8 mouse cellular contexts compared by ENCODE assay signal in genomic region chrX:72917884-72918681, GRCm38 (mm10). TPM values are rescaled to one million over a fixed set of nuclear protein-coding genes. Genes with fewer than 3 reads are reported as not detected.
DNase-seq lines count a peak whose midpoint lies in the region; ATAC-seq lines count a peak whose summit lies in the region.

TSS of gene Cetn2 (minus strand) at chrX:72918411.
TSS of gene Nsdhl (plus strand) at chrX:72918557.

- no peaks in the 10 kb centered on the region for H3K27me3 ChIP-seq in heart, embryonic 10.5 days (ENCODE audit: insufficient read depth, poor library complexity, severe bottlenecking)
- no peaks in the 10 kb centered on the region for H3K27me3 ChIP-seq in kidney, embryonic 15.5 days

- WGBS in heart, embryonic 10.5 days = 10% methylated on average over 41 of the region's 41 CpGs
- WGBS in kidney, embryonic 15.5 days = 23% methylated on average over 41 of the region's 41 CpGs

- ATAC-seq in erythroblast, adult 5-6 weeks (replicated peaks; ENCODE audit: low FRiP score, poor library complexity, severe bottlenecking) = peak; percentile 100
- ATAC-seq in kidney, embryonic 15.5 days (replicated peaks; ENCODE audit: low FRiP score) = peak; percentile 99
- peak; percentile 100 for ATAC-seq in monocyte, adult 5-6 weeks (replicated peaks; ENCODE audit: insufficient number of reproducible peaks, low FRiP score, low TSS enrichment, poor library complexity, severe bottlenecking)

- H3K27ac ChIP-seq in heart, embryonic 10.5 days = peak within 1 kb of the TSS; percentile 80
- H3K27ac ChIP-seq in kidney, embryonic 15.5 days = peak within 1 kb of the TSS; percentile 75

- DNase-seq in B cell, adult 2 months = peak; percentile 79 to 80
- peak; percentile 97 for DNase-seq in brain, adult 2 months (ENCODE audit: low read depth, low spot score)
- DNase-seq in heart, embryonic 10.5 days (ENCODE audit: low spot score) = peak; percentile 96
- peak; percentile 92 for DNase-seq in liver
- DNase-seq in spleen, postnatal 4 days (ENCODE audit: low spot score in 2 of 2) = peak; percentile 83 to 87

- no peaks in the 10 kb centered on the region for H3K36me3 ChIP-seq in heart, embryonic 10.5 days
- peaks cover 6% of the 10 kb centered on the region; the same call in 1 of the 2 replicates for H3K36me3 ChIP-seq in kidney, embryonic 15.5 days

- peak within 1 kb of the TSS; percentile 56 for H3K4me2 ChIP-seq in kidney, embryonic 15.5 days

- no peaks in the 10 kb centered on the region for H3K9me3 ChIP-seq in heart, embryonic 10.5 days
- no peaks in the 10 kb centered on the region for H3K9me3 ChIP-seq in kidney, embryonic 15.5 days (replicated peaks)

- H3K4me1 ChIP-seq in heart, embryonic 10.5 days = no peaks in the 10 kb centered on the region
- H3K4me1 ChIP-seq in kidney, embryonic 15.5 days = 0 out of 2 replicates have a peak, but pooled peaks cover 5% of the 10 kb centered on the region

- H3K9ac ChIP-seq in kidney, embryonic 15.5 days = peak within 1 kb of the TSS; percentile 49

- peak within 1 kb of the TSS; percentile 66 for H3K4me3 ChIP-seq in heart, embryonic 10.5 days
- peak within 1 kb of the TSS; percentile 63 for H3K4me3 ChIP-seq in kidney, embryonic 15.5 days (replicated peaks)

RNA-seq across cellular contexts. Expression of gene Cetn2, which starts in this region (rescaled TPM):
- total RNA-seq in erythroblast, adult 5-6 weeks (2015; ENCODE audit: low replicate concordance) = 11.9 and 15.6 TPM in 2 replicates
- 19.0 and 27.2 TPM in 2 replicates for total RNA-seq in erythroblast, adult 5-6 weeks (2017; ENCODE audit: low replicate concordance)
- 54.8 and 60.5 TPM in 2 replicates for polyA plus RNA-seq in heart, embryonic 10.5 days (2016; fragmentation: Nextera tagmentation; extraction: Ambion mirVana)
- 90.4 and 106 TPM in 2 replicates for polyA plus RNA-seq in kidney, embryonic 15.5 days (2015; fragmentation: Nextera tagmentation; extraction: Ambion mirVana)
- total RNA-seq in monocyte, adult 5-6 weeks (2017) = 80.1 to 104 TPM (median 92.7 TPM) in 3 replicates

RNA-seq across cellular contexts. Expression of gene Nsdhl, which starts in this region (rescaled TPM):
- 4.0 and 20.6 TPM in 2 replicates for total RNA-seq in erythroblast, adult 5-6 weeks (2015; ENCODE audit: low replicate concordance)
- 4.0 and 4.8 TPM in 2 replicates for total RNA-seq in erythroblast, adult 5-6 weeks (2017; ENCODE audit: low replicate concordance)
- 21.4 and 23.0 TPM in 2 replicates for polyA plus RNA-seq in heart, embryonic 10.5 days (2016; fragmentation: Nextera tagmentation; extraction: Ambion mirVana)
- polyA plus RNA-seq in kidney, embryonic 15.5 days (2015; fragmentation: Nextera tagmentation; extraction: Ambion mirVana) = 27.2 and 28.8 TPM in 2 replicates
- total RNA-seq in monocyte, adult 5-6 weeks (2017) = 9.2 to 12.5 TPM (median 10.4 TPM) in 3 replicates

Comparison
In these comparisons a context has a peak if more than half of its experiments do, and no peak if none do; other contexts are left out.
1. Peak in every context shown above with its lines: DNase-seq, ATAC-seq, H3K4me3 ChIP-seq and H3K27ac ChIP-seq.